Mouse (Mus musculus) ES-Bruce4 (cell line): Measurements from ENCODE around the gene Dio1.

Source experiments
- CTCF ChIP-seq: IDR thresholded peaks from one replicate; pipeline ENCODE4 v1.8.1; 2011; ENCODE audit warnings: low read depth, low read length
- POLR2A ChIP-seq: IDR thresholded peaks from one replicate; pipeline ENCODE4 v1.8.1; 2011; ENCODE audit warnings: low read length; ENCODE audit not compliant: insufficient read depth

GRCm38 (mm10) chr4:107285446-107286200 is 21.3 kb downstream of the Dio1 start:
- TF ChIP-seq CTCF (no peak), POLR2A (no peak)
